ENCODE assay signal across 23 mouse cellular contexts in genomic region chr10:45855514-45855913, GRCm38 (mm10).
"Had no signal": no experiment of that assay in that cellular context is flagged by ENCODE, and none has a peak within 500 bp of the region (broad histone marks: within the 10 kb centered on the region; RNA-seq: fewer than 3 reads in every experiment).

No protein-coding gene starts in this region.

- DNase-seq: liver, postnatal 0 days; lung, adult 2 months; lung, postnatal 14 days; lung, postnatal 36 days; midbrain, embryonic 14.5 days; retina, postnatal 1 day; right cerebral cortex, adult 18-20 months; right cerebral cortex, postnatal 25 days; right cerebral cortex, postnatal 4 days; spleen, adult 18-20 months; thymus, adult 18-20 months; thymus, postnatal 14 days; thymus, postnatal 36 days had no signal

- H3K4me3 ChIP-seq: lung, embryonic 15.5 days; megakaryocyte, embryonic 14.5 days; midbrain, embryonic 10.5 days; midbrain, embryonic 12.5 days; myocyte; neural tube, embryonic 13.5 days; neural tube, embryonic 15.5 days had no signal

- H3K27me3 ChIP-seq: lung, embryonic 15.5 days; megakaryocyte, embryonic 14.5 days; midbrain, embryonic 12.5 days; neural tube, embryonic 13.5 days; neural tube, embryonic 15.5 days had no signal

- H3K9ac ChIP-seq: liver, postnatal 0 days; lung, embryonic 15.5 days; midbrain, embryonic 12.5 days; neural tube, embryonic 13.5 days; neural tube, embryonic 15.5 days had no signal

- H3K9me3 ChIP-seq: lung, embryonic 15.5 days; megakaryocyte, embryonic 14.5 days; midbrain, embryonic 10.5 days; midbrain, embryonic 12.5 days; neural tube, embryonic 13.5 days; neural tube, embryonic 15.5 days had no signal

- H3K36me3 ChIP-seq: lung, embryonic 15.5 days; midbrain, embryonic 10.5 days; midbrain, embryonic 12.5 days; neural tube, embryonic 13.5 days; neural tube, embryonic 15.5 days had no signal

- H3K27ac ChIP-seq: lung, embryonic 15.5 days; macrophage; midbrain, embryonic 10.5 days; midbrain, embryonic 12.5 days; neural tube, embryonic 13.5 days; neural tube, embryonic 15.5 days had no signal

- H3K4me2 ChIP-seq: lung, embryonic 15.5 days; midbrain, embryonic 12.5 days; neural tube, embryonic 13.5 days; neural tube, embryonic 15.5 days had no signal

- ATAC-seq: liver, postnatal 0 days; lung, postnatal 0 days; midbrain, embryonic 16.5 days had no signal

- H3K4me1 ChIP-seq: lung, embryonic 15.5 days; neural tube, embryonic 13.5 days had no signal
